ENCODE assay signal across 32 mouse cellular contexts in the genomic region with DNA sequence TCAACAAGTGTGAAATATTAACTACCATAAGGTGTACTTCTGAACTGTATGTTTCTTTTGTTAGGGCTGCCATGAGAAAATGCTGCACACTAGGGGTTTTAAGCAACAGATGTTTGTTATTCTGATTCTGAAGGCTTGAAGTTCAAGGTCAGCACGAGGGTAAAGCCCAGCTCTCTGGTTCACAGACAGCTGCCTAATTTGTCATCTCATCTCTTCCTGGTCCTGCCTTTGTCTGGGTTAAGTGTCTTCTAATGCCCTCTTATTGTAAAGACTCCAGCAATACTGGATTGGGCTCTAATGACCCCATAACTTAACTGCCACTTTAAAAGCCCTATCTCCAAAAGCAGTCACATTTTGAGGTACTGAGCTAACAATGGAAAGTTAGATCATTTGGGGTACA.
DNase-seq lines count a peak whose midpoint lies in the region; ATAC-seq and TF ChIP-seq lines count a peak whose summit lies in the region.
"Had no signal": no experiment of that assay in that cellular context is flagged by ENCODE, and none has a peak within 500 bp of the region (broad histone marks: within the 10 kb centered on the region; RNA-seq: fewer than 3 reads in every experiment).

No protein-coding gene starts in this region.

- no peak overlapping the region for H3K9ac ChIP-seq in heart, embryonic 12.5 days
- no peak overlapping the region for H3K9ac ChIP-seq in ES-E14 (ENCODE audit: insufficient read depth, low read depth, low read length, poor library complexity, severe bottlenecking)
- no peak overlapping the region for H3K9ac ChIP-seq in hindbrain, embryonic 13.5 days
- H3K9ac ChIP-seq: forebrain, embryonic 13.5 days; heart, embryonic 15.5 days; hindbrain, embryonic 14.5 days had no signal

- H3K9me3 ChIP-seq in heart, embryonic 10.5 days = no peaks in the 10 kb centered on the region
- no peaks in the 10 kb centered on the region for H3K9me3 ChIP-seq in heart, embryonic 12.5 days (replicated peaks)
- H3K9me3 ChIP-seq in ES-E14 (ENCODE audit: control insufficient read depth, insufficient read depth, low read depth, low read length) = no peaks in the 10 kb centered on the region
- H3K9me3 ChIP-seq in hindbrain, embryonic 13.5 days = no peaks in the 10 kb centered on the region
- H3K9me3 ChIP-seq: forebrain, embryonic 10.5 days; forebrain, embryonic 13.5 days; G1E; heart, embryonic 15.5 days; hindbrain, embryonic 10.5 days had no signal

- no peaks in the 10 kb centered on the region for H3K36me3 ChIP-seq in heart, embryonic 10.5 days
- H3K36me3 ChIP-seq in heart, embryonic 12.5 days = no peaks in the 10 kb centered on the region
- H3K36me3 ChIP-seq in ES-E14 (ENCODE audit: control insufficient read depth, insufficient read depth, low read length, poor library complexity, severe bottlenecking) = no peaks in the 10 kb centered on the region
- no peaks in the 10 kb centered on the region for H3K36me3 ChIP-seq in hindbrain, embryonic 13.5 days
- H3K36me3 ChIP-seq: forebrain, embryonic 10.5 days; G1E; heart, embryonic 15.5 days; hindbrain, embryonic 10.5 days had no signal

- no peak for ATAC-seq in heart, embryonic 12.5 days (ENCODE audit: insufficient number of reproducible peaks, low FRiP score)
- no peak for ATAC-seq in hindbrain, embryonic 13.5 days (ENCODE audit: low FRiP score)
- ATAC-seq: activated CD4-positive, CD25-positive, alpha-beta regulatory T cell, adult 4 months; CD4-positive, CD25-positive, alpha-beta regulatory T cell, adult 4 months; forebrain, embryonic 13.5 days; forebrain, embryonic 16.5 days; hindbrain, postnatal 0 days; inflammation-experienced regulatory T-cells, adult 6 months; intestine, embryonic 16.5 days; Patski had no signal

- H3K27me3 ChIP-seq in heart, embryonic 10.5 days (ENCODE audit: insufficient read depth, poor library complexity, severe bottlenecking) = no peaks in the 10 kb centered on the region
- no peaks in the 10 kb centered on the region for H3K27me3 ChIP-seq in heart, embryonic 12.5 days (replicated peaks)
- no peaks in the 10 kb centered on the region for H3K27me3 ChIP-seq in hindbrain, embryonic 13.5 days
- H3K27me3 ChIP-seq: forebrain, embryonic 13.5 days; heart, embryonic 15.5 days; Patski had no signal

- no peak overlapping the region for H3K4me3 ChIP-seq in heart, embryonic 10.5 days
- no peak overlapping the region for H3K4me3 ChIP-seq in heart, embryonic 12.5 days
- H3K4me3 ChIP-seq in ES-E14 (ENCODE audit: insufficient read depth in 1 of 2, low read depth in 1 of 2, low read length in 2 of 2, poor library complexity in 1 of 2, severe bottlenecking in 1 of 2) = no peak overlapping the region
- H3K4me3 ChIP-seq in hindbrain, embryonic 13.5 days = no peak overlapping the region
- H3K4me3 ChIP-seq: forebrain, embryonic 10.5 days; forebrain, embryonic 13.5 days; heart, adult 2 months; heart, embryonic 15.5 days; hindbrain, embryonic 10.5 days had no signal

- WGBS in heart, embryonic 10.5 days = 22% methylated on average over 1 of the region's 1 CpGs
- WGBS in heart, embryonic 12.5 days = 21% methylated on average over 1 of the region's 1 CpGs
- 14% methylated on average over 1 of the region's 1 CpGs for WGBS in hindbrain, embryonic 13.5 days

- peaks cover 2% of the 10 kb centered on the region; the same call in 1 of the 2 replicates for H3K4me1 ChIP-seq in heart, embryonic 10.5 days
- peaks cover 4% of the 10 kb centered on the region for H3K4me1 ChIP-seq in heart, embryonic 12.5 days (replicated peaks)
- H3K4me1 ChIP-seq in ES-E14 (ENCODE audit: control insufficient read depth in 2 of 2, insufficient read depth in 2 of 2, low read length in 2 of 2, poor library complexity in 1 of 2) = no peaks in the 10 kb centered on the region; a peak in 1 of 4 replicates
- no peaks in the 10 kb centered on the region for H3K4me1 ChIP-seq in hindbrain, embryonic 13.5 days (replicated peaks)
- H3K4me1 ChIP-seq: forebrain, embryonic 10.5 days; forebrain, embryonic 13.5 days; hindbrain, embryonic 10.5 days had no signal

- DNase-seq in heart, embryonic 10.5 days (ENCODE audit: low spot score) = no peak
- peak; percentile 43 for DNase-seq in ES-E14 (ENCODE audit: low read depth, low spot score)
- peak; percentile 22 for DNase-seq in embryo, embryonic 10.5 days (ENCODE audit: low spot score)
- no peak for DNase-seq in left cerebral cortex, adult 18-20 months (ENCODE audit: low spot score in 2 of 2)
- DNase-seq: adrenal gland, adult 8-10 months; adrenal gland, postnatal 25 days; cerebellum, adult 11-12 months; cerebellum, adult 8-10 months; cerebellum, postnatal 10 days; cerebellum, postnatal 36 days; gastrocnemius, postnatal 10 days; gastrocnemius, postnatal 36 days; heart, adult 2 months; heart, postnatal 10 days; heart, postnatal 36 days; kidney, adult 18-20 months had no signal

- H3K27ac ChIP-seq in heart, embryonic 10.5 days = 0 out of 2 replicates have a peak overlapping the region, but pooled peaks have one; percentile 36
- no peak overlapping the region for H3K27ac ChIP-seq in heart, embryonic 12.5 days (ENCODE audit: poor library complexity, severe bottlenecking)
- no peak overlapping the region for H3K27ac ChIP-seq in ES-E14 (ENCODE audit: insufficient read depth, low read depth, low read length, poor library complexity, severe bottlenecking)
- no peak overlapping the region for H3K27ac ChIP-seq in hindbrain, embryonic 13.5 days
- H3K27ac ChIP-seq: forebrain, embryonic 10.5 days; forebrain, embryonic 13.5 days; heart, adult 2 months; heart, embryonic 15.5 days; hindbrain, embryonic 10.5 days; hindbrain, embryonic 14.5 days; hindbrain, postnatal 0 days had no signal

- in situ Hi-C loops in ES-E14 (cut with MboI; ENCODE audit: low sequenced_read_pairs in 2 of 2, unreplicated experiment in 2 of 2) = no loop called here

- no peak overlapping the region for H3K4me2 ChIP-seq in heart, embryonic 12.5 days
- H3K4me2 ChIP-seq in hindbrain, embryonic 13.5 days = no peak overlapping the region
- H3K4me2 ChIP-seq: forebrain, embryonic 13.5 days; heart, embryonic 11.5 days; heart, embryonic 15.5 days; hindbrain, embryonic 14.5 days had no signal

TF ChIP-seq in ES-E14, 5 proteins besides CTCF, POLR2A, EP300 and RAD21:
- TF ChIP-seq HCFC1 (IDR thresholded peaks at IDR 0.05; ENCODE audit: borderline replicate concordance, insufficient read depth, low read length) (no peak), ZC3H11A (IDR thresholded peaks at IDR 0.05; ENCODE audit: borderline replicate concordance, low read depth, low read length) (no peak), CHD2 (IDR thresholded peaks at IDR 0.05; ENCODE audit: low read depth, low read length) (no peak), ZNF384 (IDR thresholded peaks at IDR 0.05; ENCODE audit: low read depth, low read length) (no peak), MAFK (IDR thresholded peaks at IDR 0.05; ENCODE audit: insufficient read depth, low read depth, low read length) (peak; percentile 16; the same call in 1 of the 2 replicates)

Comparison
In these comparisons a context has a peak if more than half of its experiments do, and no peak if none do; other contexts are left out.
1. DNase-seq: peak in ES-E14 (single experiment) and embryo, embryonic 10.5 days (single experiment); none in heart, embryonic 10.5 days (single experiment) and left cerebral cortex, adult 18-20 months (0 of 2).